Mouse (Mus musculus): ENCODE data around the gene Tgm6. TPM values are rescaled to one million over a fixed set of nuclear protein-coding genes. Genes with fewer than 3 reads are reported as not detected.

Gene Tgm6
- 0.05 and 0.08 TPM in 2 replicates for polyA plus RNA-seq (2015; fragmentation: Nextera tagmentation; extraction: Ambion mirVana)

DNA sequence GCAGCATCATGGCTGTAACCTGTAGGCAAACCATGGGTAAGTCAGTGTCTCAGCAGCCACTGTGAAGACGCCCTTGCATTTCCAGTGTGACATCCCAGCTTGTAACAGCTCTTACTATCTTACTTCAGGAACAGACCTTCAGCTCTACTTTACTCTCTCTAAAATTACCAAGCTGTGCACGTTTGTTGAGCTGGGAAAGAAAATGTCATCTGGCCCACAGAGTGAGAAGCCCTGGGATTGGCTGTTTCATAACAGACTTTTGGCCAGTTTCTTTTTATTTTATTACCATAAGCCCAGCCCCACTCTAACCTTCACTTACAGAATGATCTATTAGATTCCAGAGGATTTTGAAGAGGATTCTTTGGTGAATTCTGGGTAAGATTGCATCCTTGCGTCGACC, at the start of gene Tgm6:
TSS of gene Tgm6 (plus strand) at position 301 of the 400 bp plus-strand sequence.
- no peak within 1 kb of the TSS for H3K4me2 ChIP-seq
- peaks cover 5% of the 10 kb centered on the region for H3K4me1 ChIP-seq (replicated peaks)
- no peak within 1 kb of the TSS for H3K4me3 ChIP-seq
- no peak within 1 kb of the TSS for H3K9ac ChIP-seq
- H3K27me3 ChIP-seq: no peaks in the 10 kb centered on the region
- H3K27ac ChIP-seq: no peak within 1 kb of the TSS
- ATAC-seq (ENCODE audit: low FRiP score): no peak
- 79% methylated on average over 4 of the region's 4 CpGs for WGBS
- H3K9me3 ChIP-seq: no peaks in the 10 kb centered on the region
- H3K36me3 ChIP-seq: no peaks in the 10 kb centered on the region

DNA sequence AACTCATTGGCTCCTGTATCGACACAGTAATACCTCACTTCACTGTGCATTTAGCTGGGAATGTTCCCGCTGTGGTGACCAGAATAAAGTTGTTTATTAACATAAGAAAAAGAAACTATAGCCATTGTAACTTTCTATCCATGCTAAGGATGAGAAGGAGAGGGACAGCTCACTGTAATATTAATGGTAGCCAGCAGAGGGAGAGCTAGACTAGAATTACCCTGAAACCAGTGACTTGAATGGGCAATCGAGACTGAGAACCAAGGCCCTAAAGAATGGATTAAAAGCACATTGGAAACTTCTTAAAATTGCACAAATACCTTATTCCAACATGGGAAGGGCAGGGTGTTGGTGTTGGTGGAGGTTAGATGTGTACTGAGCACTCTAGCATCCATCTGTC, 44.0 kb upstream of the Tgm6 start:
- H3K27ac ChIP-seq: no peak overlapping the region
- no peaks in the 10 kb centered on the region for H3K4me1 ChIP-seq (replicated peaks)
- no peaks in the 10 kb centered on the region for H3K27me3 ChIP-seq
- H3K4me3 ChIP-seq: no peak overlapping the region
- no peak overlapping the region for H3K4me2 ChIP-seq
- no peak for ATAC-seq (ENCODE audit: low FRiP score)
- no peaks in the 10 kb centered on the region for H3K9me3 ChIP-seq
- no peaks in the 10 kb centered on the region for H3K36me3 ChIP-seq
- H3K9ac ChIP-seq: no peak overlapping the region
- 29% methylated on average over 3 of the region's 3 CpGs for WGBS

GRCm38 (mm10) chr2:130070396-130070795, 41.8 kb upstream of the Tgm6 start:
- ATAC-seq (ENCODE audit: low FRiP score): no peak

GRCm38 (mm10) chr2:130112804-130113203, 588 bp downstream of the Tgm6 start:
- ATAC-seq (ENCODE audit: low FRiP score): no peak
- H3K27me3 ChIP-seq: no peaks in the 10 kb centered on the region
- peaks cover 5% of the 10 kb centered on the region for H3K4me1 ChIP-seq (replicated peaks)
- H3K9ac ChIP-seq: no peak overlapping the region
- 67% methylated on average over 4 of the region's 4 CpGs for WGBS
- H3K4me2 ChIP-seq: no peak overlapping the region
- H3K4me3 ChIP-seq: no peak overlapping the region
- no peaks in the 10 kb centered on the region for H3K9me3 ChIP-seq
- H3K36me3 ChIP-seq: no peaks in the 10 kb centered on the region
- no peak overlapping the region for H3K27ac ChIP-seq

More at GRCm38 (mm10) chr2:130070396-130070795, 41.8 kb upstream of the Tgm6 start:
- 88% methylated on average over 2 of the region's 2 CpGs for WGBS
- no peaks in the 10 kb centered on the region for H3K27me3 ChIP-seq
- no peak overlapping the region for H3K27ac ChIP-seq
- H3K4me3 ChIP-seq: no peak overlapping the region
- H3K4me2 ChIP-seq: no peak overlapping the region
- no peaks in the 10 kb centered on the region for H3K9me3 ChIP-seq
- no peaks in the 10 kb centered on the region for H3K36me3 ChIP-seq
- no peak overlapping the region for H3K9ac ChIP-seq
- no peaks in the 10 kb centered on the region for H3K4me1 ChIP-seq (replicated peaks)

GRCm38 (mm10) chr2:130113379-130113778, 1.2 kb downstream of the Tgm6 start:
- peaks cover 5% of the 10 kb centered on the region for H3K4me1 ChIP-seq (replicated peaks)
- no peak overlapping the region for H3K27ac ChIP-seq
- WGBS: 27% methylated on average over 3 of the region's 3 CpGs
- H3K4me2 ChIP-seq: no peak overlapping the region
- H3K9ac ChIP-seq: no peak overlapping the region
- no peaks in the 10 kb centered on the region for H3K27me3 ChIP-seq
- no peaks in the 10 kb centered on the region for H3K36me3 ChIP-seq
- no peaks in the 10 kb centered on the region for H3K9me3 ChIP-seq
- H3K4me3 ChIP-seq: no peak overlapping the region
- no peak for ATAC-seq (ENCODE audit: low FRiP score)

DNA sequence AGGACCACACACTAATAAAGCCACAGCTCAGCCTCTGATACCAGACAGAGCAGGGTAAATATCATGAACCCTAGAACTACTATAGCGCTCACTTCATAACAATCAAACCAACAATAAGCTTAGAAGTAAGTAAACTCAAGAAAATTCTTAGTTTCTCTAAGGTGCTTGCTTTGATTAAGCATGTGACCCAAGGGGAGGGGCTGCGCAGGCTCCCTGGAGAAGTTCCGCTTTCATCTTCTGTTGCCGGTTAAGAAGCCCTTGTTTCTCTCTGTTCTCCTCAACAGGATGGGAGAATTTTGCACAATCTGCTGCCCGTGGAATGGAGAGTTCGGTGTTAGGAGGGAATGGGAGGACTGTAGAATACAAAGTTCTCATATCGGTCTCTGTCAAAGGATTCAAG, 6.4 kb downstream of the Tgm6 start:
- Histone ChIP-seq H3K9me3 (no peaks in the 10 kb centered on the region), H3K27me3 (no peaks in the 10 kb centered on the region), H3K36me3 (no peaks in the 10 kb centered on the region), H3K4me2 (no peak overlapping the region), H3K4me1 (replicated peaks) (peaks cover 5% of the 10 kb centered on the region), H3K4me3 (no peak overlapping the region), H3K27ac (no peak overlapping the region), H3K9ac (no peak overlapping the region)
- ATAC-seq (ENCODE audit: low FRiP score): no peak
- 83% methylated on average over 7 of the region's 7 CpGs for WGBS

GRCm38 (mm10) chr2:130125279-130126059, 13.3 kb downstream of the Tgm6 start:
- WGBS: 48% methylated on average over 6 of the region's 6 CpGs
- H3K27ac ChIP-seq: peak overlapping the region; percentile 78
- peak; percentile 49; the same call in 1 of the 2 replicates for ATAC-seq (ENCODE audit: low FRiP score)

DNA sequence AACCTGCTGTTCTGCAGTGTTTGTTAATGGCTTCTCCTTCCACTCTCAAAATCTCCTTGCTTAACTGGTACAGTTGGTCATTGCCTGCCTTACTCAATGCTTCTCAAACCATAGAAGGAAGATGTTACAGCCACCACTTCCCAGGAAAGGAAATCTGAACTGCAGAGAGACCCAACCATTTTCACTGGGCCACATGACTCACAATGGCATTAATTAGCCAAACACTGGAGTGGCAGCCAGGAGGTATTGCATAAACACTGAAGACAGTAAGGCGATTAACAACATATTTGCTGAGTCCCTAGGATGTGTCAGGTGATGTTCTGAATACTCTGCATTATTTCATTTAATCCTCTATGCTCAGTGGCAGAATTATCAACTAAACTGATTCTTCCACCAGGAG, 13.9 kb downstream of the Tgm6 start:
- Histone ChIP-seq H3K4me3 (no peak overlapping the region), H3K36me3 (no peaks in the 10 kb centered on the region), H3K9me3 (no peaks in the 10 kb centered on the region), H3K27ac (peak overlapping the region; percentile 78), H3K27me3 (no peaks in the 10 kb centered on the region), H3K4me1 (replicated peaks) (peaks cover 17% of the 10 kb centered on the region), H3K4me2 (no peak overlapping the region), H3K9ac (no peak overlapping the region)
- ATAC-seq (ENCODE audit: low FRiP score): no peak
- WGBS: 83% methylated on average over 1 of the region's 1 CpGs

More at GRCm38 (mm10) chr2:130125279-130126059, 13.3 kb downstream of the Tgm6 start:
- Histone ChIP-seq H3K4me2 (no peak overlapping the region), H3K9ac (no peak overlapping the region), H3K27me3 (no peaks in the 10 kb centered on the region), H3K4me1 (replicated peaks) (peaks cover 17% of the 10 kb centered on the region), H3K36me3 (no peaks in the 10 kb centered on the region), H3K9me3 (no peaks in the 10 kb centered on the region), H3K4me3 (no peak overlapping the region)

- Histone ChIP-seq H3K27me3 (no peaks in the 10 kb centered on the region), H3K4me1 (replicated peaks) (peaks cover 17% of the 10 kb centered on the region), H3K4me3 (no peak overlapping the region), H3K4me2 (no peak overlapping the region), H3K9me3 (no peaks in the 10 kb centered on the region), H3K9ac (no peak overlapping the region), H3K36me3 (no peaks in the 10 kb centered on the region), H3K27ac (no peak overlapping the region)
- no peak for ATAC-seq (ENCODE audit: low FRiP score)
- WGBS: 91% methylated on average over 1 of the region's 1 CpGs
These were observed 17.5 kb downstream of the Tgm6 start for GRCm38 (mm10) chr2:130129687-130130086.

GRCm38 (mm10) chr2:130143011-130143410, 30.8 kb downstream of the Tgm6 start:
- H3K9ac ChIP-seq: no peak overlapping the region
- no peaks in the 10 kb centered on the region for H3K9me3 ChIP-seq
- no peaks in the 10 kb centered on the region for H3K36me3 ChIP-seq
- no peak overlapping the region for H3K27ac ChIP-seq
- no peak overlapping the region for H3K4me3 ChIP-seq
- no peak overlapping the region for H3K4me2 ChIP-seq
- no peaks in the 10 kb centered on the region for H3K4me1 ChIP-seq (replicated peaks)
- WGBS: 96% methylated on average over 8 of the region's 8 CpGs
- no peak for ATAC-seq (ENCODE audit: low FRiP score)
- no peaks in the 10 kb centered on the region for H3K27me3 ChIP-seq

DNA sequence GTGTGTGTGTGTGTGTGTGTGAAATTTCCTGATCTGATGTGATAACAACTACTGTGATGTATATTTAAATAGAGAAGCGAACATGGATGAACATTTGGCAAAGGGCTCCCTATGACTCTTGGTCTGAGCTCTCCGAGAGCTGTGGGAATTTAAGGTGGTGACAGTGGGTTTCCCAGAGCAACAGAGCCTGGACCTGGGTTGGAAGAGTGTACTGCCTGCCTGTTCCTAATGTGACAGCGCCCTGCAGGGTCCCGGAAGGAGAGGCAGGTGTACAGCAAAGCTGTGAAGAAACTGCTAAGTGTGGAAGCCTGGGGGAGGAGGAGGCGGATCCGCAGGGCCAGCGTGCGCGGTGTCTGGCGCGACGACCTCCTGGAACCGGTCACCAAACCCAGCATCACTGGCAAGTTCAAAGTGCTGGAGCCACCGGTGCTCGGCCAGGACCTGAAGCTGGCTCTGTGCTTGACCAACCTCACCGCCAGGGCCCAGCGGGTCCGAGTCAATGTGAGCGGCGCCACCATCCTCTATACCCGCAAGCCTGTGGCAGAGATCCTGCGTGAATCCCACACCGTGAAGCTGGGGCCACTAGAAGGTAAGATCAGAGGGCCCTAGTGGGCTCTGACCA, 32.6 kb downstream of the Tgm6 start:
- no peak overlapping the region for H3K27ac ChIP-seq
- no peak overlapping the region for H3K4me2 ChIP-seq
- no peaks in the 10 kb centered on the region for H3K27me3 ChIP-seq
- H3K4me3 ChIP-seq: no peak overlapping the region
- ATAC-seq (ENCODE audit: low FRiP score): no peak
- no peaks in the 10 kb centered on the region for H3K9me3 ChIP-seq
- 87% methylated on average over 23 of the region's 23 CpGs for WGBS
- no peak overlapping the region for H3K9ac ChIP-seq
- H3K36me3 ChIP-seq: no peaks in the 10 kb centered on the region
- H3K4me1 ChIP-seq (replicated peaks): no peaks in the 10 kb centered on the region

DNA sequence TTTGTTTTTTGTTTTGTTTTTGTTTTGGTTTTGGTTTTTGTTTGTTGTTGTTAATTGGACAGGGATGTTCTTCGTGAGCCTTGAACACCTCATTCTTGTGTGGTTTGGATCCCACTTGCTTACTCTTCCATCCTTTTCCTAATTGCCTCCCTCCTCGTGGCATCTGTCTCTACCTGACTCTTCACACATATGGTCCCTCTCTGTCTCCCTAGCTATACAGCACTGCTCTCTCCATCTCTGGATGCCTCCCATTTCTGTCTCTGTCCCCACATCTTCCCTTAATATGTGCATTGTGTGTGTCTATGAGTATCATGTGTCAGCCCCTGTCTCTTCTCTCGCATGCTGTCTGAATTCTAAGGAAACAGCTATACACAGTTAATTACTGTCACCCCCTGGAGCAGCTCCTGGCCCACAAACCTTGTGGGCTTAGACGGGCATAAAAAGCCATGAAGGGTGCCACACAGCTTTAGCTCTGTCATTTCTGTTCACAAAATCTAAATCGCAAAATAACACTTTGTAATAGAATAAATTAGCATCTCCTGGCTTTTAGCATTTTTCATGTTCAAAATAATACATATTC, 34.0 kb downstream of the Tgm6 start:
- ATAC-seq (ENCODE audit: low FRiP score): no peak

More for the DNA sequence above, 34.0 kb downstream of the Tgm6 start:
- H3K9ac ChIP-seq: no peak overlapping the region
- H3K27me3 ChIP-seq: no peaks in the 10 kb centered on the region
- no peak overlapping the region for H3K4me3 ChIP-seq
- H3K4me1 ChIP-seq (replicated peaks): no peaks in the 10 kb centered on the region
- no peaks in the 10 kb centered on the region for H3K9me3 ChIP-seq
- H3K36me3 ChIP-seq: no peaks in the 10 kb centered on the region
- no peak overlapping the region for H3K4me2 ChIP-seq
- H3K27ac ChIP-seq: no peak overlapping the region
- WGBS: 72% methylated on average over 5 of the region's 5 CpGs

Measured in hindbrain, embryonic 13.5 days (tissue).